Mouse (Mus musculus) adrenal gland, adult 8-10 months (tissue): ENCODE measurements around the gene Stk24. TPM values are rescaled to one million over a fixed set of nuclear protein-coding genes. Genes with fewer than 3 reads are reported as not detected.

Experiments
- DNase-seq: peaks from one replicate; pipeline ENCODE4 v3.0.0; 2022
- total RNA-seq, 4 experiments: library from RNA; stranded (reverse); gene quantifications; 2 replicates each; pipeline ENCODE4 v1.2.4; 2022

The Stk24 gene
- total RNA-seq, 4 experiments from 2014 or later: 100 to 130 (median 118) TPM

GRCm38 (mm10) chr14:121349291-121349690 lies 30.5 kb downstream of the Stk24 start:
- no peak for DNase-seq

- DNase-seq: no peak
These were observed 31.6 kb downstream of the Stk24 start for GRCm38 (mm10) chr14:121348256-121348655.

- DNase-seq: no peak
These were observed 32.7 kb downstream of the Stk24 start for GRCm38 (mm10) chr14:121347134-121347533.

GRCm38 (mm10) chr14:121346654-121347053 lies 33.2 kb downstream of the Stk24 start:
- no peak for DNase-seq

- DNase-seq: no peak
These were observed 33.8 kb downstream of the Stk24 start for GRCm38 (mm10) chr14:121346053-121346452.

- no peak for DNase-seq
These were observed 34.9 kb downstream of the Stk24 start for GRCm38 (mm10) chr14:121344928-121345327.

- no peak for DNase-seq
These were observed 36.9 kb downstream of the Stk24 start for GRCm38 (mm10) chr14:121342885-121343284.

- DNase-seq: peak; percentile 79
These were observed 39.8 kb downstream of the Stk24 start for GRCm38 (mm10) chr14:121339951-121340401.

GRCm38 (mm10) chr14:121338819-121339573 lies 40.8 kb downstream of the Stk24 start:
- no peak for DNase-seq

- DNase-seq: no peak
These were observed 49.8 kb downstream of the Stk24 start for GRCm38 (mm10) chr14:121330090-121330408.

GRCm38 (mm10) chr14:121329401-121330089 lies 50.3 kb downstream of the Stk24 start:
- DNase-seq: no peak

- DNase-seq: no peak
These were observed 50.9 kb downstream of the Stk24 start for GRCm38 (mm10) chr14:121328878-121329277.

- DNase-seq: no peak
These were observed 53.4 kb downstream of the Stk24 start for GRCm38 (mm10) chr14:121326432-121326831.

GRCm38 (mm10) chr14:121324521-121325330 lies 55.1 kb downstream of the Stk24 start:
- no peak for DNase-seq

GRCm38 (mm10) chr14:121322641-121323040 lies 57.2 kb downstream of the Stk24 start:
- no peak for DNase-seq

- no peak for DNase-seq
These were observed 57.7 kb downstream of the Stk24 start for GRCm38 (mm10) chr14:121322150-121322549.

- DNase-seq: no peak
These were observed 61.4 kb downstream of the Stk24 start for GRCm38 (mm10) chr14:121318382-121318781.

GRCm38 (mm10) chr14:121317312-121317671 lies 62.5 kb downstream of the Stk24 start:
- DNase-seq: no peak

- DNase-seq: no peak
These were observed 63.0 kb downstream of the Stk24 start for GRCm38 (mm10) chr14:121316631-121317311.

- DNase-seq: no peak
These were observed 63.7 kb downstream of the Stk24 start for GRCm38 (mm10) chr14:121316136-121316535.

- DNase-seq: no peak
These were observed 64.9 kb downstream of the Stk24 start for GRCm38 (mm10) chr14:121314934-121315333.

- no peak for DNase-seq
These were observed 66.5 kb downstream of the Stk24 start for GRCm38 (mm10) chr14:121313283-121313682.

- no peak for DNase-seq
These were observed 68.7 kb downstream of the Stk24 start for GRCm38 (mm10) chr14:121311083-121311482.
